Mouse (Mus musculus): ENCODE results near the gene Zbp1. TPM values are rescaled to one million over a fixed set of nuclear protein-coding genes. Genes with fewer than 3 reads are reported as not detected.

Gene Zbp1
- polyA plus RNA-seq, 1 experiment from 2014 or later, result not detected

DNA sequence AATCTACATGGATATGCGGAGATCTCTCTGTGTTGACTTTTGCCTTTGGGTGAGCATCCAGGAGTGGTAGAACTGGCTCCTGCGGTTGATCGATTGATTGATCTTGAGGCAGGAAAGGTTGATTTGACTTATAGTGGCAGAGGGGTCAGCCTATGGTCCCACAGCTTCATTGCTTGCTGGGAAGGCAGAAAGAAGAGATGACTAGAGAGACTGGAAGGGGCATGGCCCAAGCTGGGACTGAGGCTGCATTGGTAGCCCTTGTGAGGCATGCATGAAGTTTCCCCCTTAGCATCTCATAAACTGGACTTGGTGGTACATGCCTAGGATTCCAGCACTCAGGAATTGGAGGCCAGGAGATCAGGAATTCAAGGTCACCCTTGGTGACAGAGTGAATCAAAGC, 11.7 kb downstream of the Zbp1 start:
- WGBS, result over 99% methylated on average over 3 of the region's 3 CpGs
- H3K9me3 ChIP-seq (replicated peaks; ENCODE audit: control insufficient read depth, low read length, poor library complexity, severe bottlenecking), result no peaks in the 10 kb centered on the region
- no peak overlapping the region for H3K27ac ChIP-seq (ENCODE audit: low read length)
- H3K27me3 ChIP-seq (ENCODE audit: control insufficient read depth, insufficient read depth, low read depth, low read length), result no peaks in the 10 kb centered on the region
- H3K4me3 ChIP-seq (ENCODE audit: low read depth, low read length), result no peak overlapping the region
- H3K36me3 ChIP-seq (ENCODE audit: control insufficient read depth, insufficient read depth, low read length), result no peaks in the 10 kb centered on the region
- H3K9ac ChIP-seq (ENCODE audit: low read depth, low read length), result no peak overlapping the region
- no peaks in the 10 kb centered on the region for H3K4me1 ChIP-seq (ENCODE audit: control insufficient read depth, insufficient read depth, low read length)
- no peak overlapping the region for H3K4me2 ChIP-seq (ENCODE audit: low read length)
- ATAC-seq, result no peak

DNA sequence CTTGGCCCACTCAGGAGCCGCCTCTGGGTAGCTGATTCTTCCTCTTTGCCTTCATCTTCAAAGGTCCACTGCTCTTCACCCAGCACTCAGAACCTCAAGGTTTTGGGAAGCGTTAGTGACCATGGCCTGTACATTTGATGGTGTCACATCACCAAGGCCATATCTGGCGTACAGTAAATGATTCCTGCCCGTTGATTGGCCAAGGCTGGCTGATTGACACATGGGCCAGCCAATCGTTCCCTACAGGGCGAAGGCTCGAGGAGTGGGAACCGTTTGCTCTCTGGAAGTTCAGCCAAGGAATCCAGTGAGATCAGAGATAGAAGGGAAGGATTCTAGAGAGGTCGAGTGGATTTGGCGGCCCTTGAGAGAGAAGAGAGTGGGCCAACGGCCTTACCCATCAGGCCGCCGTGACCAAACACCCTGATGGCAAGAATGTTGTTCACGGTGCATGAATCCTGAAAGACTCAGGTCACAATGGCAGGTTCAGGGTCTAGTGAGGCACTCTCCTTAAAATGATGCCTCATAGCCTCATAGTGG, 13.1 kb downstream of the Zbp1 start:
- H3K4me2 ChIP-seq (ENCODE audit: low read length), result no peak overlapping the region
- H3K9ac ChIP-seq (ENCODE audit: low read depth, low read length), result no peak overlapping the region
- WGBS, result 94% methylated on average over 14 of the region's 14 CpGs
- no peaks in the 10 kb centered on the region for H3K27me3 ChIP-seq (ENCODE audit: control insufficient read depth, insufficient read depth, low read depth, low read length)
- no peak overlapping the region for H3K4me3 ChIP-seq (ENCODE audit: low read depth, low read length)
- ATAC-seq, result no peak
- H3K27ac ChIP-seq (ENCODE audit: low read length), result no peak overlapping the region
- H3K36me3 ChIP-seq (ENCODE audit: control insufficient read depth, insufficient read depth, low read length), result no peaks in the 10 kb centered on the region
- H3K4me1 ChIP-seq (ENCODE audit: control insufficient read depth, insufficient read depth, low read length), result no peaks in the 10 kb centered on the region
- H3K9me3 ChIP-seq (replicated peaks; ENCODE audit: control insufficient read depth, low read length, poor library complexity, severe bottlenecking), result no peaks in the 10 kb centered on the region

DNA sequence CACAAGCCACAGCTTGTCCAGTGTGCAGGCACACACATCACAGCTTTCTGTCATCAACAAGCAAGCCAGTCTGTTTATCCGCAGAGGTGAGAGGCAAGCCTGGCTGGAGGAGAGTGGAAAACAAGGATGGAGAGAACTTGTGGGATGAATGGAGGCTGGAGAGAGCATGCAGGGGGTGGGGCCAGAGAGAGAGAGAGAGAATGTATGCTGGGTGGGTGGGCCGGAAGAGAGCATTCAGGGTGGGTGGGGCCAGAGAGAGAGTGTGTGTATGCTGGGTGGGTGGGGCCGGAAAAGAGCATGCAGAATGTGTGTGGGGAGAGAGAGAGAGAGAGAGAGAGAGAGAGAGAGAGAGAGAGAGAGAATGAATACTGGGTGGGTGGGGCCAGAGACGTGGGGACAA, 14.1 kb downstream of the Zbp1 start:
- 65% methylated on average over 4 of the region's 4 CpGs for WGBS
- no peak for ATAC-seq
- Histone ChIP-seq H3K27ac (ENCODE audit: low read length) (no peak overlapping the region), H3K9me3 (replicated peaks; ENCODE audit: control insufficient read depth, low read length, poor library complexity, severe bottlenecking) (no peaks in the 10 kb centered on the region), H3K9ac (ENCODE audit: low read depth, low read length) (no peak overlapping the region), H3K4me2 (ENCODE audit: low read length) (no peak overlapping the region), H3K36me3 (ENCODE audit: control insufficient read depth, insufficient read depth, low read length) (no peaks in the 10 kb centered on the region), H3K4me3 (ENCODE audit: low read depth, low read length) (no peak overlapping the region), H3K27me3 (ENCODE audit: control insufficient read depth, insufficient read depth, low read depth, low read length) (no peaks in the 10 kb centered on the region), H3K4me1 (ENCODE audit: control insufficient read depth, insufficient read depth, low read length) (no peaks in the 10 kb centered on the region)

DNA sequence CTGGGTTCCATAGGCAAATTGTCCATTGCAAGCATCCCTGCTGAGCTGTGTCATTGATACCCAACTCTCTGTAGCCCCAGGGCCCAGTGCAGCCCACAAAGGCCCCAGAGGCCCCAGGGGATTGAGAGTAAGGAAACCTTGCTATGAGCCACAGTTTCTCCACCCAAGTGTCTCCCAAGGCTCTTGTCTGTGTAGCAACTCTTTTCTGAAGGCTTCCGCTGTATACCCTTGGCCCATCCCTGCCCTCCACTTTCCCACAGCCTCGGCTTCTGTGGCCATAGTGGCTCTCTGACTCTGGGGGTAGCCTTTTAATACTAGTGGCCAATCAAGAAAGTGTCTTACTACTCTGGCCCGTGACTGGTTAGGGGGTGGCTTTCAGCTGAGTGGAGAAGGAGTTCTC, 15.0 kb downstream of the Zbp1 start:
- no peak overlapping the region for H3K9ac ChIP-seq (ENCODE audit: low read depth, low read length)
- H3K9me3 ChIP-seq (replicated peaks; ENCODE audit: control insufficient read depth, low read length, poor library complexity, severe bottlenecking), result no peaks in the 10 kb centered on the region
- ATAC-seq, result no peak
- H3K4me3 ChIP-seq (ENCODE audit: low read depth, low read length), result no peak overlapping the region
- no peaks in the 10 kb centered on the region for H3K36me3 ChIP-seq (ENCODE audit: control insufficient read depth, insufficient read depth, low read length)
- WGBS, result 85% methylated on average over 3 of the region's 3 CpGs
- no peak overlapping the region for H3K4me2 ChIP-seq (ENCODE audit: low read length)
- no peak overlapping the region for H3K27ac ChIP-seq (ENCODE audit: low read length)
- no peaks in the 10 kb centered on the region for H3K27me3 ChIP-seq (ENCODE audit: control insufficient read depth, insufficient read depth, low read depth, low read length)
- no peaks in the 10 kb centered on the region for H3K4me1 ChIP-seq (ENCODE audit: control insufficient read depth, insufficient read depth, low read length)

DNA sequence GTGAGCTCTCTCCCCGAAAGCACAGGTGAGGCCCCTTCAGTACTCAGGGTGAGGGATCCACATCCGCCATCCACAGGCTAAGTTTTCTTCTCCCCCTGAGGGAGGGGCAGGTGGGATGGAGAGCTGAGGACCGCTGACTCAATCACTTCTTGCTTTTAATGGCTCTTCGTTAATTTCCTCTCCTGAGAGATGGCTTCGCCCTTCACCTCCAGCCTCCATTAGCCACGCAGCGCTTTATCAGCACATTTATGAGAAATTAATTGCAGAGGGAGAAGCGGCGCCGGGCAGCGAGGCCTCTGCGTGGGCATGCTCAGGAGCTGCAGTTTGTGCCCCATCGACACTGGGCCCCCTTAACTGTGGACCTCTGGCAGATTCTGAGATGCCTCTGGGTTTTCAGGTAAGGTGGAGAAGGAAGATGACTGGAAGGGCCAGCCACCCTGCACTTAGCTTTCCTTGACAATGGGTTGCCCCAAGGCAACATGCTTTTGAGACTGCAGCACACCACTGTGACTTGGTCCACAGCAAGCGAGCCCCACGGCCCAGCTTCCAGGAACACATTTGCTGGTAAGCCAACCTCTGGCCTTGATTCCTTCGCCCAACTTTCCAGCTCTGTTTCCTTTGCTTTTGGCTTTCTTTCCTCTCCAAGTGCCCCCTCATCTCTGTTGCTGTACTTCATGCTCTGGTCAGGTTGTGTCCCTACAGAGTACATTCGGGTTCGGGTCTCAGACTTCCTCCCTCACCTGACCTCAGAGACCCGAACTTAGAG, 15.6 kb downstream of the Zbp1 start:
- ATAC-seq, result no peak
- WGBS, result 77% methylated on average over 19 of the region's 19 CpGs
- no peak overlapping the region for H3K9ac ChIP-seq (ENCODE audit: low read depth, low read length)

DNA sequence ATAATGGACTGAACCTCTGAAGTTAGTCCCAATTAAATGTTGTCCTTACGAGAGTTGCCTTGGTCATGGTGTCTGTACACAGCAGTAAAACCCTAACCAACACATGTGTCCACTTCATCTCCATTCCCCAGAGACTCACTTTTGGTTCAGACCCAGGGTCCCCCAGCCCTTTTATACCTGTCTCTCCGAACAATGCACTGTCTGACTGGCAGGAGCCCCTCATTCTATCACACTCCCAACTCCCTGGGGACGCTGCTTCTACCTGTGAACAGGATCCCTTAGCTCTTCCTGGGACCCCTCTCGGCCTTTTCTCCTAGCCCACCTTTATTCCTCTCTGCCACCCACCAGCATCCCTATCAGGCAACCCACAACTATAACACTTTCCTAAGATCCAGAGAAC, 23.9 kb downstream of the Zbp1 start:
- no peak overlapping the region for H3K27ac ChIP-seq (ENCODE audit: low read length)
- no peaks in the 10 kb centered on the region; the same call in 1 of the 2 replicates for H3K9me3 ChIP-seq (replicated peaks; ENCODE audit: control insufficient read depth, low read length, poor library complexity, severe bottlenecking)
- no peak overlapping the region for H3K4me3 ChIP-seq (ENCODE audit: low read depth, low read length)
- no peak overlapping the region for H3K9ac ChIP-seq (ENCODE audit: low read depth, low read length)
- H3K27me3 ChIP-seq (ENCODE audit: control insufficient read depth, insufficient read depth, low read depth, low read length), result no peaks in the 10 kb centered on the region
- H3K4me2 ChIP-seq (ENCODE audit: low read length), result no peak overlapping the region
- WGBS, result 87% methylated on average over 4 of the region's 4 CpGs
- no peak for ATAC-seq
- H3K4me1 ChIP-seq (ENCODE audit: control insufficient read depth, insufficient read depth, low read length), result no peaks in the 10 kb centered on the region
- H3K36me3 ChIP-seq (ENCODE audit: control insufficient read depth, insufficient read depth, low read length), result no peaks in the 10 kb centered on the region

More for the DNA sequence above, 15.6 kb downstream of the Zbp1 start:
- H3K36me3 ChIP-seq (ENCODE audit: control insufficient read depth, insufficient read depth, low read length), result no peaks in the 10 kb centered on the region
- no peaks in the 10 kb centered on the region for H3K9me3 ChIP-seq (replicated peaks; ENCODE audit: control insufficient read depth, low read length, poor library complexity, severe bottlenecking)
- H3K27ac ChIP-seq (ENCODE audit: low read length), result no peak overlapping the region
- no peak overlapping the region for H3K4me2 ChIP-seq (ENCODE audit: low read length)
- no peak overlapping the region for H3K4me3 ChIP-seq (ENCODE audit: low read depth, low read length)
- no peaks in the 10 kb centered on the region for H3K4me1 ChIP-seq (ENCODE audit: control insufficient read depth, insufficient read depth, low read length)
- H3K27me3 ChIP-seq (ENCODE audit: control insufficient read depth, insufficient read depth, low read depth, low read length), result no peaks in the 10 kb centered on the region

DNA sequence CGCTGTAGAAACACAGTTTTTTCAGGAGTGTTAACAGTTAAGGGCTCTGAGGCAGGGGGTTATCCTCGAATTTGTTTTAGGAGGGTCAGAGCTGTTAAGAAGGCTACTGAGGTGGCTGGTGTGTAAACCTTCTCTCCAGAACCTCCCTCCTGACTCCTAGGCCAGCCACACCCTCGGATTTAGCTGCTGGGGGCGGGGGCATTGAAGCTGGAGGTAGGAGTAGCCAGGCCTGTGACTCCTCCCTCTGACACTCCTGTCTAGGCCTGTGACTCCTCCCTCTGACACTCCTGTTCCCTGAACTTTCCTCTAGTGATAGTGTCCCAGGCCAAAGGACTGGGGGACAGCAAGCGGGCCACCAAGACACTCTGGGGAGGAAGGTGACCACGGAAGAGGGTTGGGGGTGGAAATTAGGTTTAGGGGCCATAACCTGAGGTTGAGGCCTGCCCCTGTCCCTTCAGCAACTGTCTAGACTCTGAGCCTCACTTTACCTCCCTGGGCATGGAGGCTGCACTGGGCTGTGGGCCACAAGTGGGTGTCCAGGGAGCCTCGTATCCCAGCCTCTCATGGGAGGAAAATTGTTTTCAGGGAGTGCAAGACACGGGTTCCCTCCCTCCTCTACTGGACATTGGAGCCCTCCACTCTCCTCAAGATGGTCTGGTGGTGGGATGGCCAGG, 31.4 kb downstream of the Zbp1 start:
- Histone ChIP-seq H3K27ac (ENCODE audit: low read length) (no peak overlapping the region), H3K4me3 (ENCODE audit: low read depth, low read length) (no peak overlapping the region), H3K27me3 (ENCODE audit: control insufficient read depth, insufficient read depth, low read depth, low read length) (no peaks in the 10 kb centered on the region), H3K4me1 (ENCODE audit: control insufficient read depth, insufficient read depth, low read length) (no peaks in the 10 kb centered on the region), H3K9me3 (replicated peaks; ENCODE audit: control insufficient read depth, low read length, poor library complexity, severe bottlenecking) (no peaks in the 10 kb centered on the region), H3K4me2 (ENCODE audit: low read length) (no peak overlapping the region), H3K36me3 (ENCODE audit: control insufficient read depth, insufficient read depth, low read length) (no peaks in the 10 kb centered on the region), H3K9ac (ENCODE audit: low read depth, low read length) (no peak overlapping the region)
- 34% methylated on average over 8 of the region's 8 CpGs for WGBS
- no peak for ATAC-seq

DNA sequence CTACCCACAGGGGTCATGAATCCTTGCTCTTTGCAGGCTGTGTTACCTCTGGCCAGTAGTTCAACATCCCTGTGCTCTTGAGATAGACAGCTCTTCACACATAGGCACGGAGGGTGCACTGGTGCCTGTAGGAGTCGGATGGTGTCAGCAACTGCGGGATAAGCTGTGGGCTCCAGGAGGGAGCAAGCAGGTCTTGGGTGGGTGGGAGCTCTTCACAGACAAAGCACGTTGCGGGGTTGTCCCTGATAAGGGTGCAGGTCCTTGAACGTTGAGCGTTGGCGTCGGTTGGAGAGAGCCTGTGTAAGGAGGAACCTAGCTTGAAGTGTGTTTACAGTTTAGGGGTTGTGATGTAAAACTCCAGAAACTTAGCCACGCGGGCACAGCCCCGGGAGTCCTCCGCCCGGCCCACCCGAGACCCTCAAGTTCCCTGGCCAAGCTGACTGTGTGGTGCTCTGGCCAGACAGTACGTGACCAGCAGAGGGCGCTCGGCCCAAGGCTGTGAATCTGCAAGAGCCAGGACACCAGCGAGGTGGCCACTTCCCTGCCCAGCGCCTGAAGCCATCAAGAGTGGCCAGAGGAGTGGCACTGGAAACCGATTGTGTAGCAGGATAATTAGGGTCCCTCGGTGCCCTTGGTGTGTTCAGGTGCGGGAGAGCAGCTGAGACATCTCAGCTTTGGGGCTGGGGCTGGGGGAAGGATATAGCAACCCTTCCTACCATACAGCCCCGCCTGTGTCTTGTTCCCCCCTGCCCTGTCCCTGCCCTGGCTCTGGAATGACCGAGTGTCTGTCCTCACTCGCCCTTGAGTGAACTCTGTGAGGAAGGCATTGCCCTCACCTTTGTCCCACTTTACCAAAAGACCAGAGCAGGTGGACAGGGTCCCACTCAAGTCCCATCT, 32.4 kb downstream of the Zbp1 start:
- Histone ChIP-seq H3K4me3 (ENCODE audit: low read depth, low read length) (no peak overlapping the region), H3K27me3 (ENCODE audit: control insufficient read depth, insufficient read depth, low read depth, low read length) (no peaks in the 10 kb centered on the region), H3K36me3 (ENCODE audit: control insufficient read depth, insufficient read depth, low read length) (no peaks in the 10 kb centered on the region), H3K27ac (ENCODE audit: low read length) (no peak overlapping the region), H3K9ac (ENCODE audit: low read depth, low read length) (no peak overlapping the region), H3K4me2 (ENCODE audit: low read length) (no peak overlapping the region), H3K9me3 (replicated peaks; ENCODE audit: control insufficient read depth, low read length, poor library complexity, severe bottlenecking) (no peaks in the 10 kb centered on the region), H3K4me1 (ENCODE audit: control insufficient read depth, insufficient read depth, low read length) (no peaks in the 10 kb centered on the region)
- peak; percentile 75 for ATAC-seq
- 29% methylated on average over 26 of the region's 26 CpGs for WGBS

Measured in midbrain, embryonic 16.5 days (tissue).